Mouse (Mus musculus) testis, adult 2 months (tissue): ENCODE results near the gene Gm20388. TPM values are rescaled to one million over a fixed set of nuclear protein-coding genes. Genes with fewer than 3 reads are reported as not detected.
"Not testable (repeated sequence)": the region's sequence is repeated elsewhere in the genome, so short reads cannot be mapped to it uniquely, and the experiment has no call there.

ENCODE experiments used
- H3K27ac ChIP-seq: fragments of 200-500 bp; 2 replicates; pipeline ENCODE4 v1.5.1; 2012; ENCODE audit warnings: low read depth, low read length; ENCODE audit not compliant: control insufficient read depth, insufficient read depth
- H3K27me3 ChIP-seq: fragments of 200-500 bp; 2 replicates; pipeline ENCODE4 v1.6.1; 2012; ENCODE audit warnings: mild to moderate bottlenecking, low read length, moderate library complexity; ENCODE audit not compliant: control insufficient read depth, insufficient read depth
- H3K36me3 ChIP-seq: fragments of 200-500 bp; 2 replicates; pipeline ENCODE4 v1.6.1; 2012; ENCODE audit warnings: mild to moderate bottlenecking, low read length; ENCODE audit not compliant: control insufficient read depth, insufficient read depth
- H3K4me1 ChIP-seq: fragments of 200-500 bp; 2 replicates; pipeline ENCODE4 v1.6.1; 2012; ENCODE audit warnings: low read length; ENCODE audit not compliant: control insufficient read depth, insufficient read depth
- H3K4me3 ChIP-seq: fragments of 200-500 bp; 2 replicates; pipeline ENCODE4 v1.5.1; 2012; ENCODE audit warnings: low read depth, mild to moderate bottlenecking, low read length, moderate library complexity, mixed read lengths; ENCODE audit not compliant: control insufficient read depth
- CTCF ChIP-seq: fragments of 200-500 bp; IDR thresholded peaks from 2 replicates; pipeline ENCODE4 v1.5.1; 2012; ENCODE audit warnings: low read depth, mild to moderate bottlenecking, inconsistent platforms, low read length, moderate library complexity; ENCODE audit not compliant: control insufficient read depth, insufficient read depth, insufficient replicate concordance
- POLR2A ChIP-seq: fragments of 200-500 bp; IDR thresholded peaks from 2 replicates; pipeline ENCODE4 v1.6.1; 2012; ENCODE audit warnings: low read depth, mild to moderate bottlenecking, inconsistent platforms, low read length, moderate library complexity; ENCODE audit not compliant: control insufficient read depth
- polyA plus RNA-seq: library from polyadenylated mRNA; depleted of rRNA; stranded (reverse); fragments of >200 nt; gene quantifications from 2 replicates; pipeline ENCODE4 v1.2.3, GENCODE M21; 2012

Gm20388 gene
- polyA plus RNA-seq, 1 experiment: 5.6 TPM

DNA sequence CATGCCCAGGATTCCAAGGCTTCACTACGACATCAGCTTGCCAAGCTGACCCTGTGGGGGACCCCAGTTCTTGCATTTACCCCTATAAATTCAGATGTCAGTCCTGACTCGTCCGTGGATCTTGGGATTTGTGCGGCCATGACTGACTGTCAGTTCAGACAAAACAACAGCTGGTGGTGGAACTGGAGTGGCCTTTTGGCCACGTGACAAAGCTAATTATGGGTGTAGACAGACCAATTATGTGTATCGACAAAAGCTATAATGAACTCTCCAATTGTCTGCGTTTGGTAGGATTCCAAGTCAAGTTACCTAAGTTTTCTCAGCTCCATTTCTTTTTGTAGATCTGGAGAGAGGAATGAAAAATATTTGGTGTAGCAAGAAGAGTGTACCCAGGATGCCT lies 4259.1 kb downstream of the Gm20388 start:
- no peaks in the 10 kb centered on the region for H3K27me3 ChIP-seq
- no peak overlapping the region for H3K4me3 ChIP-seq
- H3K27ac ChIP-seq: no peak overlapping the region
- TF ChIP-seq CTCF: no peak
- no peak for TF ChIP-seq POLR2A
- no peaks in the 10 kb centered on the region for H3K4me1 ChIP-seq
- H3K36me3 ChIP-seq: no peaks in the 10 kb centered on the region

DNA sequence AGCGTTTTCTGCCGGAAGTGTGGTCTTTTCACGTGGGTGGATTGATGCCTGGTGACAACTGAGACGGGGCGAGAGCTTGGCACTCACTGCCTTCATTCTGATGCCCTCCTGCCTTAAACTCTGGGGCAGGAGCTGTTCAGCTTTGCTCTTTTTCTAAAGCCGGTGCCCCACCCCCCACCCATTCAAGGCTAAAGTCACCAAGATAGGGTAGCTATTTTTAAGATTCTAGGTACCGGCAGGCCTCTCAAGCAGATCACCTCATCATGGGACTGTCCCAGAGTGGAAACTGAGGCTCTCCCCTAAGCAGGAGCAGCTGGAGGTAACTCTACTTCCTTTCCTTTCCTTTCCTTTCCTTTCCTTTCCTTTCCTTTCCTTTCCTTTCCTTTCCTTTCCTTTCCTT lies 4260.0 kb downstream of the Gm20388 start:
- TF ChIP-seq CTCF (no peak), POLR2A (no peak)
- Histone ChIP-seq H3K4me1 (no peaks in the 10 kb centered on the region; the same call in 1 of the 2 replicates), H3K27ac (no peak overlapping the region), H3K36me3 (no peaks in the 10 kb centered on the region), H3K4me3 (no peak overlapping the region), H3K27me3 (no peaks in the 10 kb centered on the region)

DNA sequence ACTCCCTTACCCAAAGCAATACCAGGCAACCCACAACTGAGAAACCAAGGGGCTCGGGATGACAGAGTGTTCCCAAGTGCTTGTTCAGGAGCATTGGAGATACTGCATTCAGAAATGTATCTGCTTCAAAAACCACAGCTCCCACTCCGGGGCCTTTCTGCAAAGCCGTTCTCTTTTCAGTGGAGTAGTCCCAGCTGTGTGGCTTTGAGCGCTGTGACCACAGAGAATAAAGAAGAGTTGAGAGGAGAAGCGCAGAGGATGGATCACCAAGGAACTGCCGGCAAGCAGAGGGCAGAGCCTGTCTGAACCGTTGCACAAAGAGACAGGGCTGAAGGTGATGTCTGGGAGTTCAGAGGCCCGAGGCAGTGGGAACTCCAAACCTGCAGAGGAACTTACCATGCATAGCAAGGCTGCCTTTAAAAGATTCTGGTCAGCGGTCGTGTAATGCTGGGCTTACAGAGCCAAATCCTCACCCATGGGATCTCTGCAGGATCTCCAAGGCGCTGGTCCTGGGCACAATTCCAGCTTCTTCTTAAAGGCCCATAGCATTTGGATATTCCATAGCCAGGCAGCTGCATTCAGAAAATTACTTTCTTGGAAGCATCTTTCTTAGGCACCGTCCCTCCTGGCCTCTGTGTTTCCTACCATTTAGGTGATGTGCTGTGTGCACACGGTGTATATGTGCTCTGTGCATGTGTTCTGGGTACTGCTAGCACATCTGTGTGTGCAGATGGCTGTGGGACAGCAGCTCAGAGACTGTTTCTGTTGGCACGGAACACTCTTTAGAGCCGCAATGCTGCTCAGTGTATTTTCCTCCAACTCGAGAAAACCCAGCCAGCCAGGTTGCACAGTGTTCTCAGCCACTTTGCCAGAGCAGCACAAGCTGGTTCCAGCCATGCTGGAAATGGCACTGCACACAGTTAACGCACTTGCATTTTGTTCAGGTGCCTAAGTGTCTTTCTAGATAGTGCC lies 4261.2 kb downstream of the Gm20388 start:
- no peak overlapping the region for H3K27ac ChIP-seq
- H3K4me3 ChIP-seq: no peak overlapping the region
- TF ChIP-seq CTCF (no peak), POLR2A (no peak)
- H3K4me1 ChIP-seq: no peaks in the 10 kb centered on the region; the same call in 1 of the 2 replicates
- no peaks in the 10 kb centered on the region for H3K36me3 ChIP-seq
- no peaks in the 10 kb centered on the region for H3K27me3 ChIP-seq

DNA sequence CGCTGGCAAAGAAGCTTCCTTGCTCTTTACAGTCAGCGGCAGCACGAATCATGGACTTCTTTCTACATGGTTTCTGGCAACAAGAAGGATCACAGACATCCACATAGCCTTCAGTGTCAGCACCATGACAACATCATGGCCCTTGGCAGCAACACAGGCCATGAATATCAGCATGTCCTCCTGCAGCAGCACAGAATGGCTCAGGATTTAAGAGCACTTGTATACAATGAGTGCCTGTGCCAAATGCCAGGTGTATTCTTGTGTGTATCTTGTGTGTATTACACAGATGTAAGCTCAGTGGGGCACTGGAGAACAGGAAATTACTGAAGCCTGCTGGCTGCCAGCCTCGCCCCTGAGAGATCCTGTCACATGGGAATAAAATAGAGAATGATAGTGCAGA lies 4263.0 kb downstream of the Gm20388 start:
- TF ChIP-seq POLR2A: no peak
- no peak for TF ChIP-seq CTCF

DNA sequence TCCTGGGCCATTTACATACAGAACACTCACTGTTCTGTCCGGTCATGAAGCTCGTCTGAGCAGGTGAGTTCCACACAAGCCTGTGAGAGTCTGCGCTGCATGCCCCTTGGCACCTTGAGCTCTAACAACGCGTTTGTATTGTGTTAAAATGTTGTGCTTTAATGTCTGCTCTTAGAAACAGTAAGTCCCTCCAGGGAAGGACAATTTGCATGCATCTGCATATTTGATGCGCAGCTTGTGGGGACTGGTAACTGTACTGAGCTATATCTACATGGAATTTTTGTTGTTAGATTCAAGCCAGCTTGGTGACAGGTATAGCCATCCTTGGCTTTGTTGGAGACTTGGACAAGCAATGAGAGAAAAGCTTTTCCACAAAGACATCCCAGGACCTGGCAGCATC lies 4265.5 kb downstream of the Gm20388 start:
- Histone ChIP-seq H3K27ac (no peak overlapping the region), H3K36me3 (no peaks in the 10 kb centered on the region), H3K4me3 (no peak overlapping the region), H3K4me1 (no peaks in the 10 kb centered on the region; the same call in 1 of the 2 replicates), H3K27me3 (no peaks in the 10 kb centered on the region)
- TF ChIP-seq CTCF: no peak
- no peak for TF ChIP-seq POLR2A

More for the DNA sequence above, 4263.0 kb downstream of the Gm20388 start:
- H3K27ac ChIP-seq: no peak overlapping the region
- H3K4me1 ChIP-seq: no peaks in the 10 kb centered on the region; the same call in 1 of the 2 replicates
- H3K4me3 ChIP-seq: no peak overlapping the region
- H3K27me3 ChIP-seq: no peaks in the 10 kb centered on the region
- no peaks in the 10 kb centered on the region for H3K36me3 ChIP-seq

DNA sequence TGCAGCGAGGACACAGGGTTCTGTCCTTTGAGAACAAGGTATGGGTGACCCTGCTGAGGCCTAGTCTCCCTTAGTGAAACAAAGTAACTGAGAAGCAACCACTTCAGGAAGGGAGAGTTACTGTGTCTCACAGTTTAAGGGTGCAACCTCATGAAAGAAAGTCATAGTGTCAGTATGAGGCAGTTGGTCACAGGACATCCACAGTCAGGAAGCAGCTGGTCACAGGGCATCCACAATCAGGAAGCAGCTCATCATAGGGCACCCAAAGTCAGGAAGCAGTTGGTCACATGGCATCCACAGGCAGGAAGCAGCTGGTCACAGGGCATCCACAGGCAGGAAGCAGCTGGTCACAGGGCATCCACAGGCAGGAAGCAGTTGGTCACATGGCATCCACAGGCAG lies 4266.5 kb downstream of the Gm20388 start:
- not testable (repeated sequence) for H3K36me3 ChIP-seq, H3K4me1 ChIP-seq, H3K27ac ChIP-seq, H3K27me3 ChIP-seq, H3K4me3 ChIP-seq

DNA sequence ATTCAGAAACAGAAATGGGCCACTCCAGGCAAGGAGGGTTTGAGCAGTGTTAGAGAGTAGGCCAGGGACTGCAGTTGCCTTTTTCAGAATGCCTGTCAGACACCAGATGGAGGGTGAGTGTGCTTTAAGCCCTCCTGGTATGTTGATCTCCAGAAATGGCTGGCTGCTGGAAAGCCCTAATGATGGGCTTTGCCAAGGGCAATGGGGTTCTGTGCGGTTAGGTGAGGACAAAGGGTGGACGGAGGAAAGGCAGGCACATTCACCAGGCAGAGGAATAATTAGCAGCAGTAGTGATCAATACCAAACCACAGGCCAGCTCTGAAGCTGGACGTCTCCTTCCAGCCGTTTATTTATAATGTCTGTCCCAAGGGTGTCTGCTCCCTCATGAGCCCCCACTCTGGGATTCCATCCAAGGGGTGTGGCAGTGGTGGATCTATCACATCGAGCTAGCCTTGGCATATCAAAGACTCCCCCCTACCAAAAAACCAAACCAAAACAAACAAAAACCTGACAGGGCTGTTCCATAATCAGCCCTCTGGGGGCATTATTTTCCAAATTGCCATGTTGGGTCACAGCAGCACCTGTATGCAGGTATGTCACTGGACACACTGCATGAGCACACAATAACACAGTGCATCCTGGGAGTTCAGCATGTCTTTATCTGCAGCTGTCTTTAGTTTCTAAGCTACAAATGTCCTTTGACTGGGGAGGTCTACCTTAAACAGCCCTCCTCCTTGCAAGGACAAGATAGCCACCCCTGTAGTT lies 4270.2 kb downstream of the Gm20388 start:
- Histone ChIP-seq H3K4me3 (no peak overlapping the region), H3K27ac (no peak overlapping the region), H3K36me3 (no peaks in the 10 kb centered on the region), H3K27me3 (no peaks in the 10 kb centered on the region), H3K4me1 (no peaks in the 10 kb centered on the region; the same call in 1 of the 2 replicates)
- no peak for TF ChIP-seq CTCF
- TF ChIP-seq POLR2A: no peak
